Mouse (Mus musculus): Measurements from ENCODE around the gene Lefty1.
"Not testable (repeated sequence)": the region's sequence is repeated elsewhere in the genome, so short reads cannot be mapped to it uniquely, and the experiment has no call there.

Lefty1 gene

GRCm38 (mm10) chr1:180919686-180920085 is 15.1 kb upstream of the Lefty1 start:
- peak; percentile 61 to 77 for DNase-seq (ENCODE audit: inconsistent age in 2 of 2, low spot score in 1 of 2)

GRCm38 (mm10) chr1:180922273-180923048 is 12.4 kb upstream of the Lefty1 start:
- DNase-seq (ENCODE audit: inconsistent age in 2 of 2, low spot score in 1 of 2), result no peak

- no peak for DNase-seq (ENCODE audit: inconsistent age in 2 of 2, low spot score in 1 of 2)
These were observed 10.1 kb upstream of the Lefty1 start for GRCm38 (mm10) chr1:180924737-180925136.

GRCm38 (mm10) chr1:180926286-180926685 is 8.5 kb upstream of the Lefty1 start:
- DNase-seq (ENCODE audit: inconsistent age in 2 of 2, low spot score in 1 of 2), result no peak

- no peak for DNase-seq (ENCODE audit: inconsistent age in 2 of 2, low spot score in 1 of 2)
These were observed 5.2 kb upstream of the Lefty1 start for GRCm38 (mm10) chr1:180929599-180929998.

- peak in 1 of 2 experiments; percentile 56 for DNase-seq (ENCODE audit: inconsistent age in 2 of 2, low spot score in 1 of 2)
These were observed 3.7 kb upstream of the Lefty1 start for GRCm38 (mm10) chr1:180931106-180931505.

GRCm38 (mm10) chr1:180933659-180934058 is 1.2 kb upstream of the Lefty1 start:
- no peak for DNase-seq (ENCODE audit: inconsistent age in 2 of 2, low spot score in 1 of 2)

GRCm38 (mm10) chr1:180936610-180937398 is 2.0 kb downstream of the Lefty1 start:
- DNase-seq (ENCODE audit: inconsistent age in 2 of 2, low spot score in 1 of 2), result peak; percentile 85 to 88

GRCm38 (mm10) chr1:180937631-180938030 is 2.8 kb downstream of the Lefty1 start:
- peak in 1 of 2 experiments; percentile 36 for DNase-seq (ENCODE audit: inconsistent age in 2 of 2, low spot score in 1 of 2)

- DNase-seq (ENCODE audit: inconsistent age in 2 of 2, low spot score in 1 of 2), result not testable (repeated sequence)
These were observed 4.0 kb downstream of the Lefty1 start for GRCm38 (mm10) chr1:180938781-180939180.

GRCm38 (mm10) chr1:180940776-180941460 is 6.1 kb downstream of the Lefty1 start:
- peak in 1 of 2 experiments; percentile 55 for DNase-seq (ENCODE audit: inconsistent age in 2 of 2, low spot score in 1 of 2)

- no peak for DNase-seq (ENCODE audit: inconsistent age in 2 of 2, low spot score in 1 of 2)
These were observed 6.9 kb downstream of the Lefty1 start for GRCm38 (mm10) chr1:180941726-180942125.

GRCm38 (mm10) chr1:180942166-180943031 is 7.6 kb downstream of the Lefty1 start, which contains the start of gene Tmem63a:
Gene Tmem63a, plus strand, starts transcription at chr1:180942344.
- DNase-seq (ENCODE audit: inconsistent age in 2 of 2, low spot score in 1 of 2), result peak; percentile 87 to 96

- peak in 1 of 2 experiments; percentile 36 for DNase-seq (ENCODE audit: inconsistent age in 2 of 2, low spot score in 1 of 2)
These were observed 8.3 kb downstream of the Lefty1 start for GRCm38 (mm10) chr1:180943032-180943644.

- DNase-seq (ENCODE audit: inconsistent age in 2 of 2, low spot score in 1 of 2), result peak; percentile 82 to 87
These were observed 9.1 kb downstream of the Lefty1 start for GRCm38 (mm10) chr1:180943896-180944295.

GRCm38 (mm10) chr1:180944553-180944952 is 9.7 kb downstream of the Lefty1 start:
- peak; percentile 64 to 78 for DNase-seq (ENCODE audit: inconsistent age in 2 of 2, low spot score in 1 of 2)

GRCm38 (mm10) chr1:180945001-180945980 is 10.5 kb downstream of the Lefty1 start:
- peak; percentile 66 to 84 for DNase-seq (ENCODE audit: inconsistent age in 2 of 2, low spot score in 1 of 2)

- peak; percentile 86 to 94 for DNase-seq (ENCODE audit: inconsistent age in 2 of 2, low spot score in 1 of 2)
These were observed 11.6 kb downstream of the Lefty1 start for GRCm38 (mm10) chr1:180946448-180946847.

All from adrenal gland, adult (tissue).